Mouse (Mus musculus): ENCODE data around the gene Scamp2.

DNA sequence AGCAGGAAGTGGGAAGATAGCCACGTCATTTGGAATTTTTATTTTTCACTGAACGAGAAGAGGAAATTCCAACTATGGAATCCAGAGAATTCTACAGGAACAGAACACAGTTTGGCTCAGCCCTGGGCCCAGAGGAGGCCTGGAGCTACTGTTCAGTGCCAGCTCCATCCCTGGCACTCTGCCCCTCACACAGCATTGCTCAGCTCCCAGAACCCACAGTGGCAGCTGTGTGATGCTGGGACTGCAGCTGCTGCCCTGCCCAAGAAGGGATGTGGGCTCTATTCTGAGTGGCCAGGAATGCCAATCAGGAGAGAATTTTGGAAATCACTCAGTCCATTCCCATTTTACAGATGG, 40.6 kb downstream of the Scamp2 start:
- TF ChIP-seq CTCF (IDR thresholded peaks at IDR 0.05; ENCODE audit: low read depth, low read length) (no peak), POLR2A (IDR thresholded peaks at IDR 0.05; ENCODE audit: borderline replicate concordance, low read depth, low read length) (no peak)
